Mouse (Mus musculus) stomach, postnatal 0 days (tissue): ENCODE results near the gene Fam167b.

ENCODE experiments used
- CTCF ChIP-seq: IDR thresholded peaks from 2 replicates; pipeline ENCODE4 v1.5.1; 2016; ENCODE audit warnings: antibody characterized with exemption, low read depth, mild to moderate bottlenecking, moderate library complexity
- EP300 ChIP-seq: optimal IDR thresholded peaks from 2 replicates; pipeline ENCODE3; 2016; ENCODE audit warnings: antibody characterized with exemption

DNA sequence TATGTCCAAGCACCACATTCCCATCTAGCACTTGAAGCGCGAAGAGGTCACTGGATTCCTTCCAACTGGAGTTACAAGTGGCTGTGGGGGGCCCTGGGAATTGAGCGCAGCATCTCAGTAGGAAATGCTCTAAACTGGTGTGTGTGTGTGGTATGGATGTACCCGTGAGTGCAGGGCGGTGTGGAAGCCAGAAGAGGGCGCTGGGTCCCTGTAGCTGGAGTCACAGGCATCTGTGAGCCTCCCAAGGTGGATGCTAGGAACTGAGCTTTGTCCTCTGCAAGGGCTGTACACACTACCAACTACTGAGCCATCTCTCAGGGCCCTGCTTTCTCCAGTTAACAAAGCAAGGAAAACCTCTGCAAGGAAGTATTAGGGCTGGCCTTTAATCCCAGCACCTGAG, 38.3 kb downstream of the Fam167b start:
- TF ChIP-seq CTCF (peak; percentile 62), EP300 (no peak)
